Mouse (Mus musculus) frontal cortex, adult 2 months (tissue): ENCODE results near the gene Rnf13. TPM values are rescaled to one million over a fixed set of nuclear protein-coding genes. Genes with fewer than 3 reads are reported as not detected.

Source experiments
- DNase-seq, 2 experiments: peaks; one replicate each; pipeline ENCODE4 v3.0.0; 2022; ENCODE audit warnings: low spot score in 1 of 2; ENCODE audit errors: extremely low spot score in 1 of 2
- polyA plus RNA-seq: library from polyadenylated mRNA; depleted of rRNA; stranded (reverse); fragments of >200 nt; gene quantifications from 2 replicates; pipeline ENCODE4 v1.2.3, GENCODE M21; 2012; rRNA removed

Gene Rnf13
- polyA plus RNA-seq, 1 experiment: 84.7 TPM

DNA sequence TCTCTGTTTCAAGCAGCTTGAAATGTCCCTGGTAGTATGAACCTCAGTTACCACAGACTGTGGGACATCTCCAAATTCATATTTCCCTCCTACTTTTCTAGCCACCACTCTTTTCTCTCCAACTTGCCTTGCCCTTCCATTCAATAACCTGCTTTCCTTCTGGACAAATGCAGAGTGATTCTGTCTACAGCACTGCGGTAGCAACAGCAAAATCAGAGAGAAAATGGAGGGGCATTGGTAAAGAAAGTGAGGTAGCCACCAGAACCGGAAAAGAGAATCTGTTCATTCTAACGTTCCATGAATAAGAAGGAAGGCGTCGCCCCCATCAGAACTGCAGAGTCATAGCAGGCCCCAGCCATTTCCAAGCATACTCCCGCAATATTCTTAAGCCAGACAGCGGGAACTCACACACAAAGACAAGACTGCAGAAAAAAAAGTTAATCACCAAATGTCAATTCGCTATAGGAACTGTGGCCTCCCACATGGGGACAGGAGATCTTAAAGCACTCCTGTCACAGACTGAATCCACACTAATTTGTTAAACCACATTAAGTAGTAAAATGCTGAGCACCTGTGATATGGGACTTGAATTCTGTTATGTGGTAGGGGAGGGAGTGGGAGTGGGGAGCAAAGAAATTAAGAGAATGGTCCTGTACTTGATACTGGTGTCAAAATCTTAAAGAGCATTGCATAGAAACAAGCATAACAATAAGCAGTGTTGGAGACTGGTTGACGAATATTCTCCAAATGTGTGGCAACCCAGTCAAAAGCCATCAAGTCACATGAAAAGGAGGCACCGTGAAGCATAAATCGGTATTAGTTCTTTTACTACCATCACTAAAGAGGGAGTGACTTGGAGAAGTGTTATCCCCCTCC, 110.2 kb downstream of the Rnf13 start:
- DNase-seq: peak in 1 of 2 experiments; percentile 67

DNA sequence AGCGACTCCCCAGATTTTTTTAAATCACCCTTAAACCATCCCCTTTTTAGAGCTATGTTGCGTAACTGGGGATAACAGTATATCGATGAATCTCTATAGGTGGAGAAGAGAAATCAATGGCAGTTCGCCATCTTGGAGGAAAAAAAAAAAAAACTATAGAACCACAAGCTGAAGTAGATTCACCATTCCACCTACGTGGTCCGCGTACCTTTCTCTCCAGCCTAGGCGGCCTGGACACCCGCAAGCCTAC, 110.7 kb downstream of the Rnf13 start:
- peak in 1 of 2 experiments; percentile 58 for DNase-seq

DNA sequence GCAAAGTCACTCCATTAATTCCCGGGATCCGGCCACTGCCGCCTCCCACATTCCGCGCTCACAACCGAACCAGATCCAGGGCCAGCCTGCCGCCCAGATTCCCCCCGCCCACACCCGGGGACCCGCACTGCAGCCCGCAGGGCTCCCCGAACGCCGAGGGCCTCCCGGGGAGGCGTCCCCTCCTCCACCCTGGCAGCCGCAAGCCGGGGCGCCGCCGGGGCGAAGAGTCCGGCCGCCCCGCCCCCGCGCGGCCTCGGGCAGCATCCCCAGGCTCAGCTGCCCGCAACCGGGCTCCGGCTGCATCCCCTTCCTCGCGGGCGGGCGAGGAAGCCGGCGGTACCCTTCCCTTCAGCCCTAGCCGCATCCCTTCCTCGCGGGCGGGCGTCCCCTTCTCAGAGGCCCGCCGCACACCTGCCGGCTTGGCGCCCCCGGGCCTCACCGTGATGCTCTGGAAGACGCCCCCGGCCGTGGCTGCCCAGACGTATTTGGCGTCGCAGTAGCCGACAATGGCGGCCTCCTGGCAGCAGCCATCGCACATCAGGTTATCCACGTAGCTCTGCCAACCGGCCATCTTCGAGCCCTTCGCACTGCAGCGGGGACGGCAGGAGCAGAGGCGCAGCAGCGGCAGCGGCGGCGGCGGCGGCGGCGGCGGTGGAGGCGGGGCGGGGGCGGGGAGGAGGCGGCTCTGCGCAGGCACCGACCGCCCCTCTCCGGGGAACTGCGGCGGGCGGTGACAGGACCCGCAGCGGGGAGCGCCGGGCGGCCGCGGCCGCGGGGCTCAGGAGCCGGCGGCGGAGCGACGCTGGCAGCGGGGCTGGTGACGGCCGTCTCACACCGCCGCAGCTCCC, 111.3 kb downstream of the Rnf13 start:
- DNase-seq: peak in 1 of 2 experiments; percentile 60

DNA sequence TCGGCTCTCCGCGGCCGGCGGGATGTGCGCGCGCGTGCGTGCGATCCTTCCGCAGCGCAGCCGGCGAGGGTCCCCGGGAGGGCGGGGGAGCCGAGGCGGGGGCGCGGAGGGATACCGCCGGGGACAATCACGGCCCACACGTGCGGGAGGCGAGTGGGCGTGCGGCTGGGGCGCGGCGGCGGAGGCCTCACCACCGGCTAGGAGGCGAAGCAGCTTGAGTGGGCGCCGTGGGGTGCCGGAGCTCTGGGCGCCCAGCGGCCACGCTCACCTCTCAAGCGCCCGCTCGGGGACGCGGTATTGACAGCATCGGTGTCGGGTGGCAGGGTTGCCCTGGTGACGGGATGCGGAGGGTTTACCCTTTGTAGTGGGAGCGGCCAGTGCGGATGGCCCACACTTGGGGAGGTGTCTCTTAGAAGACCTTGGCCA, 111.9 kb downstream of the Rnf13 start, which contains the start of gene Pfn2:
TSS of gene Pfn2 (minus strand) at position 320 of the 426 bp plus-strand sequence.
- peak in 1 of 2 experiments; percentile 79 for DNase-seq

DNA sequence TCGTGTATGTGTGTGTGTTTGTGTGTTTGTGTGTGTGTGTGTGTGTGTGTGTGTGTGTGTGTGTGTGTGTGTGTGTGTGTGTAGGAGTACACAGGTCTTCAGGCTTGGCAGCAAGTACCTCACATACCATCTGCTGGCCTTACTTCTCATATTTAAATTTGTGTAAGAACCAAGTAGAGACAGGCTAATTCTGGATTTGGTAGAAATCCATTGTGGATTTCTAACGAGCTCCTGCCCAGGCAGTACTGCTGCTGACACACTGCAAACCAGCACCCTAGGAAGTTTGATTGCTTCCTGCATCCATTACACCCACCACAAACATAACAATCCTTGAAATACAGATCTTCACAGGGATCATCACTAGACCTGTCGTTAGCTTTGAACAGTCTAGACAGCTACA, 147.1 kb downstream of the Rnf13 start:
- peak; percentile 40 to 53 for DNase-seq

Other genes starting within 250 kb of the Rnf13 start
- 13.3 and 14.7 TPM in 2 replicates for gene Wwtr1, start 160.2 kb upstream of the Rnf13 start, polyA plus RNA-seq
- 26.1 and 26.5 TPM in 2 replicates for gene Commd2, start 84.3 kb upstream of the Rnf13 start, polyA plus RNA-seq
- gene Ankub1, start 43.3 kb upstream of the Rnf13 start, polyA plus RNA-seq: 0.99 and 1.2 TPM in 2 replicates
- 540 and 560 TPM in 2 replicates for gene Pfn2, start 112.0 kb downstream of the Rnf13 start, polyA plus RNA-seq